Comparison of ENCODE assay signal across 7 mouse cellular contexts in genomic region chr19:41847992-41848851, GRCm38 (mm10). TPM values are rescaled to one million over a fixed set of nuclear protein-coding genes. Genes with fewer than 3 reads are reported as not detected.
DNase-seq lines count a peak whose midpoint lies in the region; ATAC-seq and TF ChIP-seq lines count a peak whose summit lies in the region.

TSS of gene Frat2 (minus strand) at chr19:41848132.

- TF ChIP-seq CTCF in intestine, postnatal 0 days (IDR thresholded peaks at IDR 0.05; ENCODE audit: low read depth), result no peak
- TF ChIP-seq CTCF in small intestine, adult 2 months (IDR thresholded peaks at IDR 0.05; ENCODE audit: extremely low read depth, insufficient read length, insufficient replicate concordance, low read depth, low read length), result no peak

- H3K36me3 ChIP-seq in intestine, postnatal 0 days (ENCODE audit: control insufficient read depth, insufficient read depth), result no peaks in the 10 kb centered on the region
- H3K36me3 ChIP-seq in midbrain, embryonic 12.5 days, result no peaks in the 10 kb centered on the region
- H3K36me3 ChIP-seq in small intestine, adult 2 months (ENCODE audit: control insufficient read depth, insufficient read depth, low read length), result no peaks in the 10 kb centered on the region

- WGBS in intestine, postnatal 0 days, result under 1% methylated on average over 68 of the region's 72 CpGs
- under 1% methylated on average over 65 of the region's 72 CpGs for WGBS in midbrain, embryonic 12.5 days
- whole genome bisulfite sequencing in small intestine, adult 2 months, result under 1% methylated on average over 72 of the region's 72 CpGs

- 0 out of 2 replicates have a peak, but pooled peaks cover 5% of the 10 kb centered on the region for H3K4me1 ChIP-seq in intestine, postnatal 0 days (replicated peaks; ENCODE audit: control insufficient read depth, insufficient read depth, low read length)
- H3K4me1 ChIP-seq in midbrain, embryonic 12.5 days, result peaks cover 35% of the 10 kb centered on the region
- H3K4me1 ChIP-seq in small intestine, adult 2 months (ENCODE audit: control insufficient read depth, insufficient read depth, insufficient read length, low read length), result peaks cover 5% of the 10 kb centered on the region

- no peaks in the 10 kb centered on the region for H3K27me3 ChIP-seq in intestine, postnatal 0 days (replicated peaks; ENCODE audit: control insufficient read depth, insufficient read depth, low read length)
- H3K27me3 ChIP-seq in midbrain, embryonic 12.5 days, result no peaks in the 10 kb centered on the region
- H3K27me3 ChIP-seq in small intestine, adult 2 months (ENCODE audit: control insufficient read depth, insufficient read depth, low read length), result no peaks in the 10 kb centered on the region

- H3K27ac ChIP-seq in intestine, postnatal 0 days (ENCODE audit: low read depth, low read length), result peak within 1 kb of the TSS; percentile 87
- H3K27ac ChIP-seq in midbrain, embryonic 12.5 days (replicated peaks), result peak within 1 kb of the TSS; percentile 89
- H3K27ac ChIP-seq in small intestine, adult 2 months (ENCODE audit: insufficient read depth, low read depth, low read length), result peak within 1 kb of the TSS; percentile 99

- intact Hi-C loops in left cerebral cortex, postnatal 4 days (cut with DNase I), result no loop called here

- H3K9ac ChIP-seq in intestine, postnatal 0 days (ENCODE audit: low read depth, low read length), result peak within 1 kb of the TSS; percentile 81
- peak within 1 kb of the TSS; percentile 91 for H3K9ac ChIP-seq in midbrain, embryonic 12.5 days (replicated peaks)

- peak; percentile 84; the same call in 1 of the 2 replicates for TF ChIP-seq POLR2A in small intestine, adult 2 months (IDR thresholded peaks at IDR 0.05; ENCODE audit: low read depth, low read length)

- H3K4me3 ChIP-seq in intestine, postnatal 0 days (ENCODE audit: low read depth, low read length), result peak within 1 kb of the TSS; percentile 74
- peak within 1 kb of the TSS; percentile 90 for H3K4me3 ChIP-seq in midbrain, embryonic 12.5 days
- peak within 1 kb of the TSS; percentile 97 for H3K4me3 ChIP-seq in small intestine, adult 2 months (ENCODE audit: low read depth, low read length)

- H3K4me2 ChIP-seq in intestine, postnatal 0 days (replicated peaks; ENCODE audit: low read depth), result peak within 1 kb of the TSS; percentile 97
- H3K4me2 ChIP-seq in midbrain, embryonic 12.5 days (replicated peaks), result peak within 1 kb of the TSS; percentile 98

- peak; percentile 93 for DNase-seq in adrenal gland, adult 2 months
- DNase-seq in embryo, embryonic 11.5 days (ENCODE audit: low read depth, low spot score), result peak; percentile 86
- DNase-seq in gastrocnemius, postnatal 4 days (ENCODE audit: low spot score in 2 of 2), result peak; percentile 75 to 88
- DNase-seq in left cerebral cortex, postnatal 4 days, result peak; percentile 92

- H3K9me3 ChIP-seq in intestine, postnatal 0 days (ENCODE audit: control insufficient read depth), result no peaks in the 10 kb centered on the region
- no peaks in the 10 kb centered on the region for H3K9me3 ChIP-seq in midbrain, embryonic 12.5 days

- ATAC-seq in intestine, postnatal 0 days, result peak; percentile 92
- peak; percentile 94 for ATAC-seq in midbrain, embryonic 12.5 days (ENCODE audit: low FRiP score, low read depth)

RNA-seq across cellular contexts. Expression of gene Frat2, which starts in this region (rescaled TPM):
- 1 to 10 TPM; 1.2 to 2.6 TPM for total RNA-seq in adrenal gland, adult 2 months (2021)
- 5.5 and 6.7 TPM in 2 replicates for polyA plus RNA-seq in adrenal gland, adult 2 months (2012; rRNA removed)
- 10 to 100 TPM; 11.7 to 14.1 TPM for total RNA-seq in gastrocnemius, postnatal 4 days (2021)
- polyA plus RNA-seq in intestine, postnatal 0 days (2015; fragmentation: Nextera tagmentation; extraction: Ambion mirVana), result 3.8 and 4.5 TPM in 2 replicates
- total RNA-seq in left cerebral cortex, postnatal 4 days (2021), result 10 to 100 TPM; 13.3 to 14.1 TPM
- 15.1 and 15.8 TPM in 2 replicates for polyA plus RNA-seq in midbrain, embryonic 12.5 days (2016; fragmentation: Nextera tagmentation; extraction: Ambion mirVana)
- 13.7 and 62.2 TPM in 2 replicates for polyA plus RNA-seq in small intestine, adult 2 months (2012; rRNA removed)

Comparison
In these comparisons a context has a peak if more than half of its experiments do, and no peak if none do; other contexts are left out.
1. Peak in every context shown above with its lines: DNase-seq, ATAC-seq, H3K4me3 ChIP-seq and H3K27ac ChIP-seq.